Mouse (Mus musculus): ENCODE data around the gene Lrtm2.

Lrtm2 gene

GRCm38 (mm10) chr6:119280761-119281160 lies 49.8 kb downstream of the Lrtm2 start:
- DNase-seq (ENCODE audit: low read depth), result no peak

GRCm38 (mm10) chr6:119276713-119277112 lies 53.9 kb downstream of the Lrtm2 start:
- no peak for DNase-seq (ENCODE audit: low read depth)
